Mouse (Mus musculus) urinary bladder, adult 18-20 months (tissue): ENCODE measurements at regions not wholly inside any gene's neighbourhood (a gene's known extent, or its start where the extent isn't known, plus 50 kb on each side); places are given as distances from the start of the nearest gene placed in this dataset.

ENCODE experiments used
- DNase-seq, 2 experiments: peaks; one replicate each; pipeline ENCODE4 v3.0.0; 2022; ENCODE audit warnings: low spot score in 2 of 2, mixed read lengths in 2 of 2

DNA sequence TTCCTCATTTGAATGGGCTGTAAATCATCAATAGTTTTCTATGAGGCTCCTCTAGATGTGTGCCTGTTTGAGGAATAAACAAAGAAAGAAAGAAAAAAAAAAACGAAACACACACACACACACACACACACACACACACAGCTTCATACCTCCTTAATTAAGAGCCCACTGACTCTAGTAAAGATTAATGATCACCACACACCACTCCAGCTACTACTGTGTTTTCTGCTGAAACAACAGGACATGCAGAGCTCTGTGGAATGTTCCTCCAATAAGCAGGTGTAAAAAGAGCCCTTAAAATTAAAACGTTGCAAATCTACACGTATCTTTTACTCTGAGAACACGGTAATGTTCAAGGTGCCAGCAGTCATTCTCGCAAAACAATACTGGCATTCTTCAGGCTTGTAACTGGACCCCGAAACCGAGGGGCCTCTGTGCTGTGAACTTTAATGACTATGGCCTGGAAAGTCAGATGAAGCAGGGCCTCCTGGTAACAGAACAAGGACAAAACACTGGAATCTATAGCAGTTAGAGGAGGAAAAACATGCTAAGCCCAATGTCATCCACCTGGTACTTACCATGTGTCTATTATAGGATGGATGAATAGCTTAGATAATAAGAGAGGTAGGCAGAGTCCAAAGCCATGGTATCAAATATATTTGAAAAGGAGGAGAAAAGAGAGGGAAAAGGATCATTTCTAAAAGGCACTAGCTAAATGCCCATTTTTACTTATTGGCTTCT, 151.7 kb downstream of the Gm11361 start:
- no peak for DNase-seq

DNA sequence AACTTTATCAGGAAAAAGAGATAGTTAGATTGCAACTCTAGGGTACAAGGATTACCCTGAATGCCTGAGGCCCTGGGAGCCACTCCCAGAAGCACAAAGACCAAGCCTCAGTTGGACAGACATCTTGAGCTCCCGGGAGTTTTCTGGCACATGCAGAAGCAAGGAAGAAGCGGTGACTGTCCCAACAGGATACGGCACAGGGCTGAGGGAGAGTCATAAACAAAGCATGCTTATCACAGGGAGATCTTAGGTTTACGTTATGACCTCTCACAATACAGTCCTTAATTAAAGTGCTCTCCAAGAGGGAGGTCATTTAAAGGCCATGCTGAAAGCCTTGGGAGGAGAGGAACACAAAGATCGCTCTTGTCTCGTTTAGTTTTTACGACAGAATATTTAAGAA, 143.1 kb downstream of the Gm11361 start:
- no peak for DNase-seq
